Mouse (Mus musculus) midbrain, embryonic 12.5 days (tissue): Measurements from ENCODE around the gene Syngap1. TPM values are rescaled to one million over a fixed set of nuclear protein-coding genes. Genes with fewer than 3 reads are reported as not detected.

Experiments
- ATAC-seq: fragments of 200-750 bp; cut with Nextera tagmentation; 2 replicates; pipeline ENCODE4 v1.8.0; 2017; ENCODE audit warnings: low read depth, moderate TSS enrichment, moderate library complexity; ENCODE audit not compliant: low FRiP score
- H3K27ac ChIP-seq: fragments of 300-500 bp; sonication (generic); replicated peaks from 2 replicates; pipeline ENCODE4 v1.5.1; 2016; ENCODE audit warnings: mild to moderate bottlenecking
- H3K27me3 ChIP-seq: fragments of 300-500 bp; sonication (generic); 2 replicates; pipeline ENCODE4 v1.6.1; 2016; ENCODE audit warnings: mild to moderate bottlenecking
- H3K36me3 ChIP-seq: fragments of 300-500 bp; sonication (generic); 2 replicates; pipeline ENCODE4 v1.6.1; 2016
- H3K4me1 ChIP-seq: fragments of 300-500 bp; sonication (generic); 2 replicates; pipeline ENCODE4 v1.6.1; 2016
- H3K4me2 ChIP-seq: fragments of 300-500 bp; sonication (generic); replicated peaks from 2 replicates; pipeline ENCODE4 v1.6.1; 2016; ENCODE audit warnings: mild to moderate bottlenecking, moderate library complexity
- H3K4me3 ChIP-seq: fragments of 300-500 bp; sonication (generic); 2 replicates; pipeline ENCODE4 v1.5.1; 2016; ENCODE audit warnings: mild to moderate bottlenecking
- H3K9ac ChIP-seq: fragments of 300-500 bp; sonication (generic); replicated peaks from 2 replicates; pipeline ENCODE4 v1.6.1; 2016; ENCODE audit warnings: mild to moderate bottlenecking, moderate library complexity
- H3K9me3 ChIP-seq: fragments of 300-500 bp; sonication (generic); 2 replicates; pipeline ENCODE4 v1.6.1; 2016; ENCODE audit warnings: mild to moderate bottlenecking
- WGBS: fragments of 180-500 bp; shearing (Covaris S2); methylation state at CpG from one replicate; pipeline ENCODE4 v1.1.7; 2016; 5-methylcytosine and 5-hydroxymethylcytosine counted together
- polyA plus RNA-seq: library from polyadenylated mRNA; unstranded; fragments of >200 nt; fragmentation: Nextera tagmentation; extraction: Ambion mirVana; gene quantifications from 2 replicates; pipeline ENCODE4 v1.2.1, GENCODE M21; 2016

The Syngap1 gene
- polyA plus RNA-seq, 1 experiment from 2014 or later: 3.6 TPM

GRCm38 (mm10) chr17:27001889-27002288, 60.8 kb downstream of the Syngap1 start:
- Histone ChIP-seq H3K36me3 (no peaks in the 10 kb centered on the region), H3K4me3 (no peak overlapping the region), H3K4me1 (no peaks in the 10 kb centered on the region), H3K27me3 (no peaks in the 10 kb centered on the region), H3K9ac (no peak overlapping the region), H3K4me2 (no peak overlapping the region), H3K27ac (no peak overlapping the region), H3K9me3 (no peaks in the 10 kb centered on the region)
- no peak for ATAC-seq
- WGBS: 38% methylated on average over 6 of the region's 6 CpGs

- no peak overlapping the region for H3K4me3 ChIP-seq
- no peak overlapping the region for H3K27ac ChIP-seq
- no peaks in the 10 kb centered on the region for H3K36me3 ChIP-seq
- no peaks in the 10 kb centered on the region for H3K27me3 ChIP-seq
- no peak overlapping the region for H3K9ac ChIP-seq
- no peaks in the 10 kb centered on the region for H3K4me1 ChIP-seq
- 36% methylated on average over 9 of the region's 9 CpGs for WGBS
- no peak for ATAC-seq
- H3K9me3 ChIP-seq: no peaks in the 10 kb centered on the region
- H3K4me2 ChIP-seq: no peak overlapping the region
Measured at GRCm38 (mm10) chr17:27004431-27004830, 63.4 kb downstream of the Syngap1 start.

GRCm38 (mm10) chr17:27004903-27005485, 63.9 kb downstream of the Syngap1 start:
- no peak for ATAC-seq
- Histone ChIP-seq H3K27me3 (no peaks in the 10 kb centered on the region), H3K4me3 (no peak overlapping the region), H3K9ac (no peak overlapping the region), H3K36me3 (no peaks in the 10 kb centered on the region), H3K4me2 (no peak overlapping the region), H3K27ac (no peak overlapping the region), H3K4me1 (no peaks in the 10 kb centered on the region), H3K9me3 (no peaks in the 10 kb centered on the region)
- WGBS: 39% methylated on average over 19 of the region's 19 CpGs

- no peaks in the 10 kb centered on the region for H3K4me1 ChIP-seq
- no peak overlapping the region for H3K9ac ChIP-seq
- H3K36me3 ChIP-seq: no peaks in the 10 kb centered on the region
- ATAC-seq: no peak
- no peak overlapping the region for H3K4me2 ChIP-seq
- no peaks in the 10 kb centered on the region for H3K27me3 ChIP-seq
- 68% methylated on average over 11 of the region's 11 CpGs for WGBS
- H3K9me3 ChIP-seq: no peaks in the 10 kb centered on the region
- H3K27ac ChIP-seq: no peak overlapping the region
- H3K4me3 ChIP-seq: no peak overlapping the region
Measured at GRCm38 (mm10) chr17:27005644-27006043, 64.6 kb downstream of the Syngap1 start.

GRCm38 (mm10) chr17:27008277-27008676, 67.2 kb downstream of the Syngap1 start:
- Histone ChIP-seq H3K27ac (no peak overlapping the region), H3K27me3 (no peaks in the 10 kb centered on the region), H3K9ac (no peak overlapping the region), H3K4me2 (no peak overlapping the region), H3K4me3 (no peak overlapping the region), H3K4me1 (no peaks in the 10 kb centered on the region), H3K36me3 (no peaks in the 10 kb centered on the region), H3K9me3 (no peaks in the 10 kb centered on the region)
- 83% methylated on average over 2 of the region's 2 CpGs for WGBS
- ATAC-seq: no peak

- H3K9me3 ChIP-seq: no peaks in the 10 kb centered on the region
- no peak for ATAC-seq
- H3K27ac ChIP-seq: no peak overlapping the region
- no peak overlapping the region for H3K9ac ChIP-seq
- H3K27me3 ChIP-seq: no peaks in the 10 kb centered on the region
- no peaks in the 10 kb centered on the region for H3K4me1 ChIP-seq
- no peak overlapping the region for H3K4me3 ChIP-seq
- 91% methylated on average over 10 of the region's 10 CpGs for WGBS
- no peaks in the 10 kb centered on the region for H3K36me3 ChIP-seq
- no peak overlapping the region for H3K4me2 ChIP-seq
Measured at GRCm38 (mm10) chr17:27011167-27011566, 70.1 kb downstream of the Syngap1 start.

GRCm38 (mm10) chr17:27011998-27012672, 71.1 kb downstream of the Syngap1 start:
- Histone ChIP-seq H3K27me3 (no peaks in the 10 kb centered on the region), H3K27ac (no peak overlapping the region), H3K4me3 (no peak overlapping the region), H3K4me1 (no peaks in the 10 kb centered on the region), H3K9ac (no peak overlapping the region), H3K4me2 (no peak overlapping the region), H3K9me3 (no peaks in the 10 kb centered on the region), H3K36me3 (no peaks in the 10 kb centered on the region)
- ATAC-seq: no peak
- WGBS: 70% methylated on average over 14 of the region's 14 CpGs

GRCm38 (mm10) chr17:27012909-27013308, 71.9 kb downstream of the Syngap1 start:
- no peak for ATAC-seq

GRCm38 (mm10) chr17:27017564-27018499, 76.8 kb downstream of the Syngap1 start:
- H3K27ac ChIP-seq: 0 out of 2 replicates have a peak overlapping the region, but pooled peaks have one; percentile 10
- peak overlapping the region; percentile 55 for H3K9ac ChIP-seq
- 8% methylated on average over 34 of the region's 34 CpGs for WGBS
- no peaks in the 10 kb centered on the region for H3K9me3 ChIP-seq
- H3K4me2 ChIP-seq: peak overlapping the region; percentile 66
- H3K4me3 ChIP-seq: peak overlapping the region; percentile 48
- no peaks in the 10 kb centered on the region for H3K27me3 ChIP-seq
- H3K4me1 ChIP-seq: peaks cover 15% of the 10 kb centered on the region
- ATAC-seq: peak; percentile 86
- peaks cover 30% of the 10 kb centered on the region for H3K36me3 ChIP-seq

More at GRCm38 (mm10) chr17:27012909-27013308, 71.9 kb downstream of the Syngap1 start:
- peaks cover 6% of the 10 kb centered on the region; the same call in 1 of the 2 replicates for H3K4me1 ChIP-seq
- no peaks in the 10 kb centered on the region for H3K36me3 ChIP-seq
- 55% methylated on average over 6 of the region's 6 CpGs for WGBS
- no peak overlapping the region for H3K4me3 ChIP-seq
- H3K9ac ChIP-seq: no peak overlapping the region
- H3K27ac ChIP-seq: no peak overlapping the region
- no peak overlapping the region for H3K4me2 ChIP-seq
- no peaks in the 10 kb centered on the region for H3K27me3 ChIP-seq
- H3K9me3 ChIP-seq: no peaks in the 10 kb centered on the region

- Histone ChIP-seq H3K9me3 (no peaks in the 10 kb centered on the region), H3K4me3 (peak overlapping the region; percentile 48), H3K27ac (0 out of 2 replicates have a peak overlapping the region, but pooled peaks have one; percentile 10), H3K4me1 (peaks cover 15% of the 10 kb centered on the region), H3K27me3 (no peaks in the 10 kb centered on the region), H3K36me3 (peaks cover 37% of the 10 kb centered on the region), H3K9ac (peak overlapping the region; percentile 50), H3K4me2 (peak overlapping the region; percentile 66)
- 51% methylated on average over 12 of the region's 12 CpGs for WGBS
- ATAC-seq: no peak
Measured at GRCm38 (mm10) chr17:27018555-27019196, 77.6 kb downstream of the Syngap1 start.

GRCm38 (mm10) chr17:27021076-27021475, 80.0 kb downstream of the Syngap1 start:
- no peak overlapping the region for H3K9ac ChIP-seq
- peaks cover 15% of the 10 kb centered on the region for H3K4me1 ChIP-seq
- H3K27ac ChIP-seq: no peak overlapping the region
- no peak for ATAC-seq
- H3K4me2 ChIP-seq: no peak overlapping the region
- H3K36me3 ChIP-seq: peaks cover 60% of the 10 kb centered on the region
- H3K4me3 ChIP-seq: no peak overlapping the region
- no peaks in the 10 kb centered on the region for H3K27me3 ChIP-seq
- H3K9me3 ChIP-seq: no peaks in the 10 kb centered on the region
- 91% methylated on average over 14 of the region's 14 CpGs for WGBS
